Comparison of ENCODE assay signal across 10 mouse cellular contexts in the genomic region with DNA sequence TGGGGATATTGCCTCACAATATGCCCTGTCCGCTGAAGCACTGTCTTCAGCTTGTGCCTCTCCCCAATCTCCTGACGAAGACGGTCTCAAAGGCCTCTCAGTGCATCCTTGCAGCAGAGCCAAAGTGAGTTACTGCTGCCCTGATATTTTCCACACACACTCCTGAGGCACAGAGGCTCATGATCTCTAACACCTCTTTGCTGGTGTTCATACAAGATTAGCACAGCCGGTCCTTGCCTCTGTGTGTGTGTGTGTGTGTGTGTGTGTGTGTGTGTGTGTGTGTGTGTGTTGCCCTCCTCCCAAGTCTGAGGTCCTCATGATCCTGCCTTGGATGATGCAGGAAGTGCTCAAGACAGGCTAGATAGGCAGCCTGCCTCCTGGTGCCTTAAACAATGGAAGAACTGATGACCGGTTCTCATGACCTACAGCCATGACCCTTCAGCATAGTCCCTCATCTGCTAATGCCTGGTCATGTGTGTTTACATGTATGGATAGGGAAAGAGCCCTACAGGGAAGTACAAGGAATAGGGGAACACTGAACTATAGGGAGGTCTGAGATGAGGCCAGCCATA.
DNase-seq lines count a peak whose midpoint lies in the region; ATAC-seq lines count a peak whose summit lies in the region.
"Had no signal": no experiment of that assay in that cellular context is flagged by ENCODE, and none has a peak within 500 bp of the region (broad histone marks: within the 10 kb centered on the region; RNA-seq: fewer than 3 reads in every experiment).

No protein-coding gene starts in this region.

- H3K4me2 ChIP-seq in heart, embryonic 12.5 days: no peak overlapping the region
- no peak overlapping the region for H3K4me2 ChIP-seq in lung, embryonic 15.5 days
- no peak overlapping the region for H3K4me2 ChIP-seq in embryonic facial prominence, embryonic 15.5 days (replicated peaks)
- H3K4me2 ChIP-seq in midbrain, embryonic 15.5 days: no peak overlapping the region
- H3K4me2 ChIP-seq: forebrain, embryonic 15.5 days had no signal

- no peak overlapping the region for H3K9ac ChIP-seq in heart, embryonic 12.5 days
- no peak overlapping the region for H3K9ac ChIP-seq in lung, embryonic 15.5 days
- no peak overlapping the region for H3K9ac ChIP-seq in embryonic facial prominence, embryonic 15.5 days
- no peak overlapping the region for H3K9ac ChIP-seq in midbrain, embryonic 15.5 days
- H3K9ac ChIP-seq: forebrain, embryonic 15.5 days had no signal

- peaks cover 1% of the 10 kb centered on the region; the same call in 1 of the 2 replicates for H3K36me3 ChIP-seq in heart, embryonic 12.5 days
- no peaks in the 10 kb centered on the region for H3K36me3 ChIP-seq in lung, embryonic 15.5 days
- no peaks in the 10 kb centered on the region for H3K36me3 ChIP-seq in embryonic facial prominence, embryonic 15.5 days
- no peaks in the 10 kb centered on the region for H3K36me3 ChIP-seq in midbrain, embryonic 15.5 days (replicated peaks)
- H3K36me3 ChIP-seq: forebrain, embryonic 15.5 days had no signal

- no peak for DNase-seq in heart, adult 8-10 months (ENCODE audit: low spot score)
- no peak for DNase-seq in lung, postnatal 4 days
- DNase-seq in cerebellum, postnatal 4 days (ENCODE audit: low spot score in 2 of 2): no peak
- no peak for DNase-seq in ovary, postnatal 36 days (ENCODE audit: low spot score)
- DNase-seq: cerebellum, adult 11 months had no signal

- 50% methylated on average over 5 of the region's 5 CpGs for WGBS in heart, embryonic 12.5 days
- WGBS in lung, embryonic 15.5 days: 58% methylated on average over 5 of the region's 5 CpGs
- WGBS in embryonic facial prominence, embryonic 15.5 days: 80% methylated on average over 5 of the region's 5 CpGs
- WGBS in midbrain, embryonic 15.5 days: 87% methylated on average over 5 of the region's 5 CpGs

- peak overlapping the region; percentile 90 for H3K27ac ChIP-seq in heart, embryonic 12.5 days (ENCODE audit: poor library complexity, severe bottlenecking)
- peak overlapping the region; percentile 62 for H3K27ac ChIP-seq in lung, embryonic 15.5 days
- H3K27ac ChIP-seq in embryonic facial prominence, embryonic 15.5 days (replicated peaks): peak overlapping the region; percentile 58; the same call in 1 of the 2 replicates
- H3K27ac ChIP-seq in midbrain, embryonic 15.5 days: peak overlapping the region; percentile 6; the same call in 1 of the 2 replicates
- H3K27ac ChIP-seq: forebrain, embryonic 15.5 days had no signal

- no peak overlapping the region for H3K4me3 ChIP-seq in heart, embryonic 12.5 days
- H3K4me3 ChIP-seq in lung, embryonic 15.5 days: no peak overlapping the region
- H3K4me3 ChIP-seq in embryonic facial prominence, embryonic 15.5 days (replicated peaks): no peak overlapping the region
- H3K4me3 ChIP-seq in midbrain, embryonic 15.5 days: no peak overlapping the region
- H3K4me3 ChIP-seq: forebrain, embryonic 15.5 days had no signal

- no peaks in the 10 kb centered on the region for H3K27me3 ChIP-seq in heart, embryonic 12.5 days (replicated peaks)
- H3K27me3 ChIP-seq in lung, embryonic 15.5 days: no peaks in the 10 kb centered on the region
- no peaks in the 10 kb centered on the region for H3K27me3 ChIP-seq in embryonic facial prominence, embryonic 15.5 days
- no peaks in the 10 kb centered on the region for H3K27me3 ChIP-seq in midbrain, embryonic 15.5 days (replicated peaks)
- H3K27me3 ChIP-seq: forebrain, embryonic 15.5 days had no signal

- H3K9me3 ChIP-seq in heart, embryonic 12.5 days (replicated peaks): no peaks in the 10 kb centered on the region
- H3K9me3 ChIP-seq in lung, embryonic 15.5 days: no peaks in the 10 kb centered on the region
- H3K9me3 ChIP-seq in embryonic facial prominence, embryonic 15.5 days (replicated peaks): no peaks in the 10 kb centered on the region
- H3K9me3 ChIP-seq in midbrain, embryonic 15.5 days: no peaks in the 10 kb centered on the region
- H3K9me3 ChIP-seq: forebrain, embryonic 15.5 days had no signal

- H3K4me1 ChIP-seq in heart, embryonic 12.5 days (replicated peaks): peaks cover 52% of the 10 kb centered on the region
- peaks cover 32% of the 10 kb centered on the region for H3K4me1 ChIP-seq in lung, embryonic 15.5 days
- peaks cover 18% of the 10 kb centered on the region; the same call in 1 of the 2 replicates for H3K4me1 ChIP-seq in embryonic facial prominence, embryonic 15.5 days
- peaks cover 6% of the 10 kb centered on the region; the same call in 1 of the 2 replicates for H3K4me1 ChIP-seq in midbrain, embryonic 15.5 days

- ATAC-seq in heart, embryonic 12.5 days (ENCODE audit: insufficient number of reproducible peaks, low FRiP score): peak; percentile 56; the same call in 1 of the 2 replicates
- no peak for ATAC-seq in lung, embryonic 15.5 days (ENCODE audit: borderline replicate concordance, extremely low read depth, low FRiP score, low TSS enrichment)
- ATAC-seq in embryonic facial prominence, embryonic 15.5 days (ENCODE audit: insufficient number of reproducible peaks, low FRiP score, low TSS enrichment, low read depth): no peak
- no peak for ATAC-seq in midbrain, embryonic 15.5 days (replicated peaks)

Comparison
In these comparisons a context has a peak if more than half of its experiments do, and no peak if none do; other contexts are left out.
1. H3K27ac ChIP-seq: peak in every context shown above with its lines; median percentile 90 in heart, embryonic 12.5 days; 62 in lung, embryonic 15.5 days; 58 in embryonic facial prominence, embryonic 15.5 days; 6 in midbrain, embryonic 15.5 days.